Mouse (Mus musculus): ENCODE data around the gene Zfhx3. TPM values are rescaled to one million over a fixed set of nuclear protein-coding genes. Genes with fewer than 3 reads are reported as not detected.
A peak's percentile ranks its signal among the peaks of the same experiment; 100 is the strongest.

Gene Zfhx3
- polyA plus RNA-seq, 2 experiments = 0.25 to 0.65 TPM

DNA sequence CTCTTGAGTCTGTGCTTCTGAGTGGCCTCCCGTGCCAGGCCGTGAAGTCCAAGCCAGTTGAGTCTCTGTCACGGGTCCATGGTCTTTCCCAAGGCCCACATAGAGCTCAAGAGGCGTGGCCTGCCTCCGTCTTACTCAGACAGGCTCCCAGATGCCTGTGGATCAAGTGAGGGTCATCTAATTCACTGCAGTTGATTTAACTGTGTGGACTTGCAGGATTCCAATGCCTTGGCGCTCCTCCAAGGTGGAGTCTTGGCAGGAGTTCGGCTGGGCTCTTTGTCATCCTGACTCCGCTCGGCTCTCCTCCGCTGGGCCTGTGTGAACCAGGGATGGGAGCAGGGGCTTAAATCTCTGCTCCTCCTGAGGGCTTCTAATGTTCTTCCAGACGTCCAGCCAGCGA, 855.6 kb downstream of the Zfhx3 start:
- Histone ChIP-seq H3K4me1 (replicated peaks; ENCODE audit: control insufficient read depth in 2 of 2, insufficient read depth in 2 of 2, low read length in 1 of 2) (peaks cover 0 to 3% of the 10 kb centered on the region in 2 experiments; a peak in 1 of 4 replicates), H3K9ac (replicated peaks) (no peak overlapping the region), H3K4me2 (ENCODE audit: low read depth) (no peak overlapping the region), H3K9me3 (ENCODE audit: control insufficient read depth, low read length) (no peaks in the 10 kb centered on the region), H3K36me3 (replicated peaks; ENCODE audit: control insufficient read depth, insufficient read depth, low read depth) (no peaks in the 10 kb centered on the region), H3K27ac (no peak overlapping the region), H3K27me3 (ENCODE audit: control insufficient read depth, insufficient read depth, low read length) (no peaks in the 10 kb centered on the region), H3K4me3 (ENCODE audit: insufficient read depth in 1 of 2, low read depth in 2 of 2, low read length in 2 of 2) (no peak overlapping the region)
- TF ChIP-seq EP300 (IDR thresholded peaks at IDR 0.05; ENCODE audit: low read depth) (no peak), CTCF (IDR thresholded peaks at IDR 0.05; ENCODE audit: low read depth) (no peak)
- WGBS (ENCODE audit: insufficient replicate concordance) = 81% methylated on average over 12 of the region's 12 CpGs
- ATAC-seq (ENCODE audit: insufficient read depth) (no peak), DNase-seq (ENCODE audit: low read depth in 3 of 3, low spot score in 3 of 3) (no peak)

DNA sequence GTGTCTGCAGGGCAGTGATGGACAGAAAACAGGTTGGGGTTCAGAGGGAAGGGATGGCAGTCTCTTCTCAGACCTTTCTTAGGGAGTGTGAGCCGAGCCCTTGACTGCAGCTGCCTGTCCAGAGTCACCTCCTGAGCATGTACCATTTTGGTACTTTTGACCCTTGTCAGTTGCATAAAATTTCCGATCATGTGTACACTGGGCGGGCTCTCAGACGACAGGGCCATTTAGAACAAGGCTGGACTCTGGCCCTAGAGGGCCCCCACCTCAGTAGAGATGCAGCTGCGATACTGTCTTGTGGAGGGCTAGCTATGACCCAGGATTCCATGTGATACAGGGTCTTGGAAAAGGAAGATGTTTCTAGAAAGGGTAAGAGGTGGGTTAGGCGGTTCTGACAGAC, 856.8 kb downstream of the Zfhx3 start:
- no peak overlapping the region for H3K4me3 ChIP-seq (ENCODE audit: insufficient read depth in 1 of 2, low read depth in 2 of 2, low read length in 2 of 2)
- no peak overlapping the region for H3K4me2 ChIP-seq (ENCODE audit: low read depth)
- DNase-seq (ENCODE audit: low read depth in 3 of 3, low spot score in 3 of 3) (no peak), ATAC-seq (ENCODE audit: insufficient read depth) (peak; percentile 21; the same call in 1 of the 2 replicates)
- H3K27ac ChIP-seq = no peak overlapping the region
- no peaks in the 10 kb centered on the region for H3K27me3 ChIP-seq (ENCODE audit: control insufficient read depth, insufficient read depth, low read length)
- no peaks in the 10 kb centered on the region for H3K36me3 ChIP-seq (replicated peaks; ENCODE audit: control insufficient read depth, insufficient read depth, low read depth)
- 52% methylated on average over 6 of the region's 6 CpGs for WGBS (ENCODE audit: insufficient replicate concordance)
- H3K4me1 ChIP-seq (replicated peaks; ENCODE audit: control insufficient read depth in 2 of 2, insufficient read depth in 2 of 2, low read length in 1 of 2) = peaks cover 0 to 3% of the 10 kb centered on the region in 2 experiments; a peak in 1 of 4 replicates
- no peaks in the 10 kb centered on the region for H3K9me3 ChIP-seq (ENCODE audit: control insufficient read depth, low read length)
- TF ChIP-seq EP300 (IDR thresholded peaks at IDR 0.05; ENCODE audit: low read depth) = no peak
- TF ChIP-seq CTCF (IDR thresholded peaks at IDR 0.05; ENCODE audit: low read depth) = no peak
- no peak overlapping the region for H3K9ac ChIP-seq (replicated peaks)

DNA sequence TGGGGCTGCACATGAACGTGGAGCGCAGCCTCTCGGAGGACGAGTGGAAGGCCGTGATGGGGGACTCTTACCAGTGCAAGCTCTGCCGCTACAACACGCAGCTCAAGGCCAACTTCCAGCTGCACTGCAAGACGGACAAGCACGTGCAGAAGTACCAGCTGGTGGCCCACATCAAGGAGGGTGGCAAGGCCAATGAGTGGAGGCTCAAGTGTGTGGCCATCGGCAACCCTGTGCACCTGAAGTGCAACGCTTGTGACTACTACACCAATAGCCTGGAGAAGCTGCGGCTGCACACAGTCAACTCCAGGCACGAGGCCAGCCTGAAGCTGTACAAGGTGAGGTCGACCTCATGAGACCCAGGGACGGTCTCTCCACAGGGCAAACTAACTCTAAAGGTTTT, 857.9 kb downstream of the Zfhx3 start:
- no peaks in the 10 kb centered on the region for H3K27me3 ChIP-seq (ENCODE audit: control insufficient read depth, insufficient read depth, low read length)
- no peak for ATAC-seq (ENCODE audit: insufficient read depth)
- TF ChIP-seq CTCF (IDR thresholded peaks at IDR 0.05; ENCODE audit: low read depth) = no peak
- no peak for TF ChIP-seq EP300 (IDR thresholded peaks at IDR 0.05; ENCODE audit: low read depth)
- H3K9me3 ChIP-seq (ENCODE audit: control insufficient read depth, low read length) = no peaks in the 10 kb centered on the region
- H3K4me1 ChIP-seq (replicated peaks; ENCODE audit: control insufficient read depth in 2 of 2, insufficient read depth in 2 of 2, low read length in 1 of 2) = peaks cover 0 to 3% of the 10 kb centered on the region in 2 experiments; a peak in 1 of 4 replicates
- no peak overlapping the region for H3K4me2 ChIP-seq (ENCODE audit: low read depth)
- WGBS (ENCODE audit: insufficient replicate concordance) = 79% methylated on average over 15 of the region's 15 CpGs
- H3K36me3 ChIP-seq (replicated peaks; ENCODE audit: control insufficient read depth, insufficient read depth, low read depth) = no peaks in the 10 kb centered on the region
- no peak overlapping the region for H3K9ac ChIP-seq (replicated peaks)
- no peak overlapping the region for H3K4me3 ChIP-seq (ENCODE audit: insufficient read depth in 1 of 2, low read depth in 2 of 2, low read length in 2 of 2)
- H3K27ac ChIP-seq = no peak overlapping the region
- no peak for DNase-seq (ENCODE audit: low read depth in 3 of 3, low spot score in 3 of 3)

DNA sequence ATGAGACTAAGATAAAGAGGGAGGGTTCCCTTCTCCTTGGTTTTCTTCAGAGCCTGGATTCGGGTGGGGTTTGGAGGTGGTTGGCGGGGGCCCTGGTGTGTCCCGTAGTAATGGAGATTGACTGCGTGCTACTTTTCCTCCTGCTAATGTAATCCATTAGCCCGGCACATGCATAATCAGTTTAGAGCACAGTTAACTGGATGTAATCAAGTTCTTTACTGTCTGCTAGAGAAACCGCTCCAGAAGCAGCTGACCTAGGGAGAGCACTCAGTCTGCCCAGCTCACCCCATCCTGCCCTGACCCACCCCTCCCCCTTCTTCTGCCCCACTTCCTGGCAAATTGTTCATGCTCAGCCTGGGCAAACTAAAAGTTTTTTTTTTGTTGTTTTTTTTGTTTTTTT, 860.6 kb downstream of the Zfhx3 start:
- no peak overlapping the region for H3K4me2 ChIP-seq (ENCODE audit: low read depth)
- DNase-seq (ENCODE audit: low read depth in 3 of 3, low spot score in 3 of 3) (no peak), ATAC-seq (ENCODE audit: insufficient read depth) (no peak)
- WGBS (ENCODE audit: insufficient replicate concordance) = 73% methylated on average over 6 of the region's 6 CpGs
- no peak for TF ChIP-seq CTCF (IDR thresholded peaks at IDR 0.05; ENCODE audit: low read depth)
- H3K9me3 ChIP-seq (ENCODE audit: control insufficient read depth, low read length) = no peaks in the 10 kb centered on the region
- peaks cover 0 to 3% of the 10 kb centered on the region in 2 experiments; a peak in 2 of 4 replicates for H3K4me1 ChIP-seq (replicated peaks; ENCODE audit: control insufficient read depth in 2 of 2, insufficient read depth in 2 of 2, low read length in 1 of 2)
- no peaks in the 10 kb centered on the region for H3K36me3 ChIP-seq (replicated peaks; ENCODE audit: control insufficient read depth, insufficient read depth, low read depth)
- H3K27me3 ChIP-seq (ENCODE audit: control insufficient read depth, insufficient read depth, low read length) = no peaks in the 10 kb centered on the region
- H3K4me3 ChIP-seq (ENCODE audit: insufficient read depth in 1 of 2, low read depth in 2 of 2, low read length in 2 of 2) = no peak overlapping the region
- no peak overlapping the region for H3K9ac ChIP-seq (replicated peaks)
- H3K27ac ChIP-seq = no peak overlapping the region

DNA sequence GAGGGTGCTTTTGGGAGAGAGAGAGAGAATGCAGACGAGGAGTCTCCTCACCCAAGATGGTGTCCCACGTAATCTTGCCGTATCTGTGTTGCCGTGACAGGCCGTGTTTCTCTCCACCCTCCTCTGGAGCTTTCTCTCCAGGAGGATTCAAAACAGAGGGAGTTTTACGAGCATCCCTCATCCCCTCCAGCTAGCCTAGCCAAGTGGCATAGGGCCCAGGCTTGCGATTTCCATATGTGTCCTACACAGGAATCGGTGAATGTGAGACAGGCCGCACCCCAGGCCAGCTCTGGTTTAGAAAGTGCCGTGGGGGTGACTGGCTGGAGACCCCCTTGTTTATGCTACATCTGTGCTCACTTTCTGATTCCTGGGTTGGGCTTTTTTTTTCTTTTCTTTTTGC, 869.2 kb downstream of the Zfhx3 start:
- Histone ChIP-seq H3K4me1 (replicated peaks; ENCODE audit: control insufficient read depth in 2 of 2, insufficient read depth in 2 of 2, low read length in 1 of 2) (no peaks in the 10 kb centered on the region), H3K4me3 (ENCODE audit: insufficient read depth in 1 of 2, low read depth in 2 of 2, low read length in 2 of 2) (no peak overlapping the region), H3K9me3 (ENCODE audit: control insufficient read depth, low read length) (no peaks in the 10 kb centered on the region), H3K27me3 (ENCODE audit: control insufficient read depth, insufficient read depth, low read length) (no peaks in the 10 kb centered on the region), H3K9ac (replicated peaks) (no peak overlapping the region), H3K36me3 (replicated peaks; ENCODE audit: control insufficient read depth, insufficient read depth, low read depth) (no peaks in the 10 kb centered on the region), H3K4me2 (ENCODE audit: low read depth) (no peak overlapping the region), H3K27ac (no peak overlapping the region)
- no peak for TF ChIP-seq EP300 (IDR thresholded peaks at IDR 0.05; ENCODE audit: low read depth)
- TF ChIP-seq CTCF (IDR thresholded peaks at IDR 0.05; ENCODE audit: low read depth) = no peak
- WGBS (ENCODE audit: insufficient replicate concordance) = 78% methylated on average over 10 of the region's 10 CpGs
- DNase-seq (ENCODE audit: low read depth in 3 of 3, low spot score in 3 of 3) (no peak), ATAC-seq (ENCODE audit: insufficient read depth) (no peak)

Measured in liver, embryonic 14.5 days (tissue).